Mouse (Mus musculus) intestine, embryonic 15.5 days (tissue): ENCODE data around the gene 1700069L16Rik. TPM values are rescaled to one million over a fixed set of nuclear protein-coding genes. Genes with fewer than 3 reads are reported as not detected.
A peak's percentile ranks its signal among the peaks of the same experiment; 100 is the strongest.

ENCODE experiments used
- ATAC-seq: fragments of 200-750 bp; cut with Nextera tagmentation; 2 replicates; pipeline ENCODE4 v1.8.0; 2017; ENCODE audit warnings: moderate TSS enrichment, moderate library complexity
- H3K27ac ChIP-seq: fragments of 300-500 bp; sonication (generic); 2 replicates; pipeline ENCODE4 v1.5.1; 2015; ENCODE audit warnings: mild to moderate bottlenecking, inconsistent platforms
- H3K27me3 ChIP-seq: fragments of 300-500 bp; sonication (generic); replicated peaks from 2 replicates; pipeline ENCODE4 v1.6.1; 2015; ENCODE audit warnings: inconsistent platforms
- H3K36me3 ChIP-seq: fragments of 300-500 bp; sonication (generic); 2 replicates; pipeline ENCODE4 v1.6.1; 2015; ENCODE audit warnings: inconsistent platforms
- H3K4me1 ChIP-seq: fragments of 300-500 bp; sonication (generic); replicated peaks from 2 replicates; pipeline ENCODE4 v1.6.1; 2015; ENCODE audit warnings: inconsistent platforms
- H3K4me2 ChIP-seq: fragments of 300-500 bp; sonication (generic); replicated peaks from 2 replicates; pipeline ENCODE4 v1.6.1; 2015; ENCODE audit warnings: mild to moderate bottlenecking, inconsistent platforms
- H3K4me3 ChIP-seq: fragments of 300-500 bp; sonication (generic); replicated peaks from 2 replicates; pipeline ENCODE4 v1.5.1; 2015; ENCODE audit warnings: inconsistent platforms
- H3K9ac ChIP-seq: fragments of 300-500 bp; sonication (generic); 2 replicates; pipeline ENCODE4 v1.6.1; 2015; ENCODE audit warnings: inconsistent platforms
- H3K9me3 ChIP-seq: fragments of 300-500 bp; sonication (generic); 2 replicates; pipeline ENCODE4 v1.6.1; 2016; ENCODE audit warnings: inconsistent platforms
- WGBS: fragments of 180-500 bp; shearing (Covaris S2); methylation state at CpG from one replicate; pipeline ENCODE4 v1.1.7; 2015; 5-methylcytosine and 5-hydroxymethylcytosine counted together
- polyA plus RNA-seq: library from polyadenylated mRNA; unstranded; fragments of >200 nt; fragmentation: Nextera tagmentation; extraction: Ambion mirVana; gene quantifications from 2 replicates; pipeline ENCODE4 v1.2.1, GENCODE M21; 2015

The 1700069L16Rik gene
- not detected in 2 replicates for polyA plus RNA-seq

DNA sequence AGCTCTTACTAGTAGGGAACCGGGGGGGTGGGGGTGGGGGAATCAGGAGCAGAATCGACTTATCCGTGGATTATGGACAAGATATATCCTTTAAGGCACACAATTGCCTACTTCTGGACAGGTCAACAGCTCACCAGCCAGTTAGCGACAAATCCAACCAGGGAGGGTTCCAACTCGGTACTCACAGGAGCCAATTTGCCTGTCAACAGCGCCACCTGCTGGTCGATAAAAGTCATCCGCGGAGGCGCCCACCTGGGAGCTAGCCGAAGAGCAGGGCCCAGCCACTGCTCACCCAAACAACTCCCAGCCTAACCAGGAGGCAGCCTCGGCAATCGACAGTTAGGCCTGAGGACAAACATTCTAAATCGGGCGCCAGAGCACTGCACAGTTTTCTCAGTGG is at the start of gene 1700069L16Rik:
1700069L16Rik (minus strand) TSS at position 327 of the 400 bp plus-strand sequence.
- Histone ChIP-seq H3K9me3 (no peaks in the 10 kb centered on the region), H3K27me3 (no peaks in the 10 kb centered on the region; the same call in 1 of the 2 replicates), H3K27ac (no peak within 1 kb of the TSS), H3K4me1 (no peaks in the 10 kb centered on the region), H3K9ac (no peak within 1 kb of the TSS), H3K36me3 (no peaks in the 10 kb centered on the region), H3K4me2 (no peak within 1 kb of the TSS), H3K4me3 (no peak within 1 kb of the TSS)
- peak; percentile 67; the same call in 1 of the 2 replicates for ATAC-seq
- WGBS, result 3% methylated on average over 15 of the region's 15 CpGs

DNA sequence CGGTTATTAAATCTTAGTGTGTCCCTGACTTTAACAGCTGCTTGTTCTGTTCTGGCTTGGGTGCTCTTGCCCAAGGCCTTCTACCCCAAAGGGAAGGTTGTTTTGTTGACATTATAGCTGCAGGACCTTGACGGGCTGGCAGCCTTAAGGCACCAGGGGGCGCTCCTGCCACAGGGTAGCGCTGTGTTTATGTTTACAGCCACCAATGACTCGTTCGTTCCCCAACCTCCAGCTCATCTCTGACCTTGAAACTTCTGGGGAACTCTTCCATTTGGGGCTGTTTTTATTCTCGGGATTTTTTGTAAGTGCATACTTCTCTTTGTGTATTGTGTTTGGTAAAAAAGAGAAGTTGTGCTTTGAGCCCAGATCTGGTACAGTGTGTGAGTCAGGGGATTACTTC is 49.1 kb upstream of the 1700069L16Rik start:
- ATAC-seq, result 0 out of 2 replicates have a peak, but pooled peaks have one; percentile 21

GRCm38 (mm10) chr5:113772905-113773519 is 48.4 kb upstream of the 1700069L16Rik start:
- peak; percentile 54 for ATAC-seq
- H3K27ac ChIP-seq, result peak overlapping the region; percentile 18
- whole genome bisulfite sequencing, result 1% methylated on average over 38 of the region's 38 CpGs
- no peaks in the 10 kb centered on the region for H3K27me3 ChIP-seq
- no peaks in the 10 kb centered on the region for H3K9me3 ChIP-seq
- H3K4me1 ChIP-seq, result peaks cover 17% of the 10 kb centered on the region
- peak overlapping the region; percentile 85 for H3K4me2 ChIP-seq
- peak overlapping the region; percentile 73 for H3K4me3 ChIP-seq
- H3K36me3 ChIP-seq, result peaks cover 18% of the 10 kb centered on the region
- H3K9ac ChIP-seq, result peak overlapping the region; percentile 61

More for the DNA sequence above, 49.1 kb upstream of the 1700069L16Rik start:
- H3K4me1 ChIP-seq, result peaks cover 17% of the 10 kb centered on the region
- H3K4me2 ChIP-seq, result peak overlapping the region; percentile 85
- peak overlapping the region; percentile 73 for H3K4me3 ChIP-seq
- H3K36me3 ChIP-seq, result peaks cover 16% of the 10 kb centered on the region
- no peaks in the 10 kb centered on the region for H3K27me3 ChIP-seq
- 0 out of 2 replicates have a peak overlapping the region, but pooled peaks have one; percentile 61 for H3K9ac ChIP-seq
- WGBS, result 0% methylated on average over 7 of the region's 7 CpGs
- H3K27ac ChIP-seq, result no peak overlapping the region
- no peaks in the 10 kb centered on the region for H3K9me3 ChIP-seq

DNA sequence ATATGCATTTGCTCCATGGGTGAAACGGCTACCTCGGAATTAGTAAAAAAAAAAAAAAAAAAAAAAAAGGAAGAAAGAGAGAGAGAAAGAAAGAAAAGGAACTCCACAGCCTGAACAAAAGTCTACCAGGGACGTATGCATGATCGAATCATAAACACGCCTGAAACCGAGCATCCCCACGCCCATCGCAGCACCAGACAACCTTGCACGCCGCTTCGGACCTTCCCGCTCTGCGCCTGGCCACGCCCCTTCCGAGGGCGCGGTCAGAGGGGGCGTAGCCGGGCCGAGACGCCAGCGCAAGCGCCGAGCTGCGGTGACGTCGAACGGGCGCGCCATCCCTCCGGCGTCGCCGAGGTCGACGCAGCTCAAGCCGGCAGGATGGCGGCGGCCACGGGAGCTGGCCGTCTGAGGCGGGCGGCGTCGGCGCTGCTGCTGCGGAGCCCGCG is 47.9 kb upstream of the 1700069L16Rik start, which contains the start of the genes Sart3 and Iscu:
Sart3 (minus strand) TSS at position 61 of the 446 bp plus-strand sequence.
Iscu (plus strand) TSS at position 299 of the 446 bp plus-strand sequence.
- Histone ChIP-seq H3K4me3 (peak within 1 kb of the TSS; percentile 73), H3K9me3 (no peaks in the 10 kb centered on the region), H3K4me2 (peak within 1 kb of the TSS; percentile 85), H3K4me1 (peaks cover 17% of the 10 kb centered on the region), H3K27ac (peak within 1 kb of the TSS; percentile 99), H3K9ac (peak within 1 kb of the TSS; percentile 84), H3K36me3 (peaks cover 21% of the 10 kb centered on the region), H3K27me3 (no peaks in the 10 kb centered on the region)
- peak; percentile 92 for ATAC-seq
- WGBS, result under 1% methylated on average over 49 of the region's 49 CpGs

DNA sequence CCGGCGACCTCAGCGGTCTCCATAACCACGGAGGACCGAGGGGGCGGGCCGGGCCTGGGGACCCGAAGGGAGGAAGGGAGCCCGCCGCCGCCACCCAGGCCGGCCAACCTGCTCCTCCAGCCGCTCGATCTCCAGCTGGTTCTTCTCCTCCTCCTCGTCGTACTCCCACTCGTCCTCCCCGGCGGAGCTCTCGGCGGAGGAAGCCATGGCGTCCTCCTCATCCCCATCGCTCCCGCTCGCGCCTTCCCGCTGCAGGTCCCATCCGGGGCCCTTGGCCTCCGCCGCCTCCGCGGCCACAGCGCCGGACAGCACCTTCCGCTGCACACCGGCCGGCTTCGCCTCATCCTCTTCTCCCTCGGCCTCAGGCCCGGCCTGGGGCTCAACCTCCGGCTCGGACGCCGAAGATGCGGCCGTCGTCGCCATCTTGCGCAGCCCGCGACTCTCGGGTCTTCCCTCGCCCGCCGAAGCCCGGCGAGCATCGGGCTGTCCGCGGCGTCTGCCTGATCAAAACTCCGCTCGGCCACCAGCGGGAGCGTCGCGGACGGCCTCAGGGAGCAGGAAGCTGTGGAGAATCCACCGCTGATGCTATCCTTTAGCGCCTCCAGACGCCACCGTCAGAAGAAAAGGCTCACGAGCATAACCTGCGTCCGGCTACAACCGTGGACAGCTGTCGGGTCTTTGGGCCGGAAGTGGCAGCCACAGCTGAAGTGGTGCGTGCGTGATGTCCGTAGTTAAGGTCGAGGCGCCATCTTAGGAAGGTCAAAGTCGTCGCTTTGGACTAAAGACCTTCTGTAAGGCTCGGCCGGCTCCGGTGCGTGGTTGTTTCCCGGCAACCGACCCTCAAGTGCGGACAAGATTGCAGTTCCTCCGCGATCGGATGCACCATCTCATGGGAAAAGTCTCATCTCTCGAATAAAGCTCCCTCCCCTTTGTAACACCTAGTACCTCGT is 46.9 kb upstream of the 1700069L16Rik start:
- H3K9ac ChIP-seq, result peak overlapping the region; percentile 84
- peaks cover 17% of the 10 kb centered on the region for H3K4me1 ChIP-seq
- peak; percentile 83 for ATAC-seq
- peaks cover 16% of the 10 kb centered on the region; the same call in 1 of the 2 replicates for H3K36me3 ChIP-seq
- peak overlapping the region; percentile 73 for H3K4me3 ChIP-seq
- no peaks in the 10 kb centered on the region for H3K9me3 ChIP-seq
- H3K4me2 ChIP-seq, result peak overlapping the region; percentile 85
- no peaks in the 10 kb centered on the region for H3K27me3 ChIP-seq
- peak overlapping the region; percentile 99 for H3K27ac ChIP-seq
- WGBS, result under 1% methylated on average over 94 of the region's 97 CpGs

- H3K36me3 ChIP-seq, result peaks cover 13% of the 10 kb centered on the region
- 94% methylated on average over 8 of the region's 8 CpGs for WGBS
- ATAC-seq, result no peak
- H3K27ac ChIP-seq, result no peak overlapping the region
- H3K4me1 ChIP-seq, result peaks cover 16% of the 10 kb centered on the region
- H3K4me3 ChIP-seq, result no peak overlapping the region
- no peaks in the 10 kb centered on the region for H3K9me3 ChIP-seq
- H3K9ac ChIP-seq, result no peak overlapping the region
- no peaks in the 10 kb centered on the region for H3K27me3 ChIP-seq
- H3K4me2 ChIP-seq, result no peak overlapping the region
Observed at GRCm38 (mm10) chr5:113768806-113769205, 44.2 kb upstream of the 1700069L16Rik start.

- Histone ChIP-seq H3K4me2 (no peak overlapping the region), H3K27ac (no peak overlapping the region), H3K4me1 (peaks cover 13% of the 10 kb centered on the region), H3K4me3 (no peak overlapping the region), H3K36me3 (peaks cover 36% of the 10 kb centered on the region), H3K27me3 (no peaks in the 10 kb centered on the region), H3K9ac (no peak overlapping the region), H3K9me3 (no peaks in the 10 kb centered on the region)
- 78% methylated on average over 13 of the region's 13 CpGs for WGBS
- peak; percentile 46; the same call in 1 of the 2 replicates for ATAC-seq
Observed at GRCm38 (mm10) chr5:113765641-113766526, 41.3 kb upstream of the 1700069L16Rik start.

DNA sequence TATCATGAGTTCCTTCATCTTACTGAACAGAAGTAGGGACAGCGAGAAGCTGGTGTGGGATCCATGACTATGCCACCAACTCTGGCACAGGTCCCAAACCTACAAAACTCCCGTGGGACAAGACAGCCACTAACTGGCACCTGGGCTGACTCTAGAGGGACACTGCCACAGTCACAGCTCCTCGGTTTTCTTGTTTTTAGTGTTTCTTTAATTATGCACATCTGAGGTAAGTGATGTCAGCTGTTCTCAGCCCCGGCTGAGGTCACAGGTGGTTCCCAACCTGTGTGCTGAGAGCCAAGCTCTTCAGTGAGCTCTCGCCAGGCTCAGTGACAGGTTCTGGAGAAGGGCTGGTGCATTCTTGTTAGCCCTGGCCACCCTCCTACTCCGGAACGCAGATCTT is 39.9 kb upstream of the 1700069L16Rik start:
- 92% methylated on average over 7 of the region's 7 CpGs for WGBS
- Histone ChIP-seq H3K36me3 (peaks cover 46% of the 10 kb centered on the region), H3K9me3 (no peaks in the 10 kb centered on the region), H3K4me3 (no peak overlapping the region), H3K27me3 (no peaks in the 10 kb centered on the region), H3K4me2 (no peak overlapping the region), H3K27ac (no peak overlapping the region), H3K4me1 (0 out of 2 replicates have a peak, but pooled peaks cover 3% of the 10 kb centered on the region), H3K9ac (no peak overlapping the region)
- ATAC-seq, result no peak

GRCm38 (mm10) chr5:113761585-113761984 is 37.0 kb upstream of the 1700069L16Rik start:
- Histone ChIP-seq H3K4me3 (no peak overlapping the region), H3K27ac (no peak overlapping the region), H3K9me3 (no peaks in the 10 kb centered on the region), H3K27me3 (no peaks in the 10 kb centered on the region), H3K9ac (no peak overlapping the region), H3K4me1 (no peaks in the 10 kb centered on the region), H3K36me3 (peaks cover 56% of the 10 kb centered on the region), H3K4me2 (no peak overlapping the region)
- no peak for ATAC-seq
- WGBS, result 94% methylated on average over 2 of the region's 2 CpGs

DNA sequence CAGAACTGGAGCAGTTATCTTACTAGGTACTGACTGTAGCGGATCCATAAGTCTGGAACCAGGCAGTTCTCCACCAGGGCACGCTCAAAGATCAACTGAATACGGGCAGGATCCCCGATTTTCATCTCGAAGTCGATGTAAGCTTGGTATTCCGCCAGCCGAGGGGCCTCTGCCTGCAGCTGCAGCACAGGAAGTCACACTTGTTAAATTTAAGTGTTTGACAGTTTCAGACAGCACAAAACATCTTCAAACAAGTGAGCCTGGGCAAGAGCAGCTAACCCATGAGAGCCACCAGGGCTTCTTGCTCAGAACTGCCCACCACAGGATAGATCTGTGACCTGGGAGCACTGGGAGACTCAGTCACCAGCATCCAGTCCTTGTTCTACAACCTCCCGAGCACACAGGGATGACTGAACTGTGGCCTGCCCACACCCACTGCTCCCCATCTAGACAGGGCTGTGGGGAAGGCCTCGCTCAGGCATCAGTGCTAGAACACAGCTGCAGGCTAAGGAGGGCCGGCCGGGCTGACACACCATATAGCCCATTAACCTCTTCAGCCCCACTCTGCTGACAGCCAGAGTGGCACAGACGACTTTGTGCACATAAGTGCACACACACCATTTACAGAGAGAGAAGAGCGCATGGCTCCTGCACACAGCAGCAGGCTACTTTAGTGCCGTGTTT is 30.9 kb upstream of the 1700069L16Rik start:
- Histone ChIP-seq H3K4me1 (no peaks in the 10 kb centered on the region), H3K27me3 (no peaks in the 10 kb centered on the region), H3K9ac (no peak overlapping the region), H3K36me3 (peaks cover 85% of the 10 kb centered on the region), H3K4me2 (no peak overlapping the region), H3K27ac (no peak overlapping the region), H3K4me3 (no peak overlapping the region), H3K9me3 (no peaks in the 10 kb centered on the region)
- ATAC-seq, result no peak
- 82% methylated on average over 15 of the region's 15 CpGs for WGBS
